Mouse (Mus musculus): ENCODE data around the gene Rpl23.

DNA sequence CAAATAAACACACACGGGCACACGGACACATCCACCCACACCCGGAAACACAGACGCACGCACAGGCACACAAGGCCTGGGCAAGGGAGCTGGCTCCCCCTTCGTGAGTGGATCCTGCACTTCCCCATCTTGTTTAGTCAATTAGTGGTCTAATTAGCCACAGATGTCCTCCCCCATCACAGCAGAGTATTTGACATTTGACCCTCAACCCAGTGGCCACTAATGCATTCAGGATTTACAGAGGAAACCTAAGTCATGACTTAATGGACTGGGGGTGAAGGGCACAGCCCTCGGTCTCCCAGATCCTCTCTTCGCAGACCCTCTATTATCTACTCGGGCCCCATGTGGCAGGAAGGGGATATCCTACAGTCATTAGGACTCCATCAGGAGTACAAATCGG is 48.5 kb downstream of the Rpl23 start:
- TF ChIP-seq TAL1 (IDR thresholded peaks at IDR 0.05; ENCODE audit: low read length), result no peak
- no peak for TF ChIP-seq GATA1 (IDR thresholded peaks at IDR 0.05; ENCODE audit: low read length)
